Mouse (Mus musculus): ENCODE results near the gene St3gal3. TPM values are rescaled to one million over a fixed set of nuclear protein-coding genes. Genes with fewer than 3 reads are reported as not detected.

The St3gal3 gene
- polyA plus RNA-seq, 1 experiment from 2014 or later: 9.8 TPM

- WGBS: 77% methylated on average over 3 of the region's 3 CpGs
- peaks cover 18% of the 10 kb centered on the region for H3K4me1 ChIP-seq
- H3K27ac ChIP-seq: no peak overlapping the region
These were observed 216.5 kb downstream of the St3gal3 start for GRCm38 (mm10) chr4:117918261-117918660.

DNA sequence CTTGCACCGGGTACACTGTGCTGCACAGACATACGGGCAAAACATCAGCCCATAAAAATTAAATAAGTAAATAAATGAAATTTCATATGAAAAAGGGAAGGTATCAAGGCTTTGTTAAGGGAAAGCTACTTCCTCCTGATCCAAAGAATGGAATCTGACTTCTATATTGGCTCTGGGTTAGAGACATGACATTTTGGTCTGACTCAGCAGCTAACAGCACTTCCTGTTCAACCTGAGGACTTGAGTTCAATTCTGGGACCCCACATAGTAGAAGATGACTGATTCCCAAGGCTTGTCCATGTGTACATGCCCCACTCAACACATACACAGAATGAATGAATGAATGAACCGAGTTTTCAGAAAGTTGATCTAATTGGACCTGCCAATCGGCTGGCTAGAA, 216.9 kb downstream of the St3gal3 start:
- 89% methylated on average over 4 of the region's 4 CpGs for WGBS
- peaks cover 8% of the 10 kb centered on the region; the same call in 1 of the 2 replicates for H3K27me3 ChIP-seq
- H3K36me3 ChIP-seq: no peaks in the 10 kb centered on the region
- no peaks in the 10 kb centered on the region for H3K9me3 ChIP-seq
- no peak overlapping the region for H3K27ac ChIP-seq
- no peak overlapping the region for H3K9ac ChIP-seq
- H3K4me1 ChIP-seq: peaks cover 22% of the 10 kb centered on the region
- no peak overlapping the region for H3K4me3 ChIP-seq
- no peak overlapping the region for H3K4me2 ChIP-seq
- ATAC-seq (ENCODE audit: insufficient number of reproducible peaks, insufficient read depth, low FRiP score, low TSS enrichment, low read depth): no peak

More at GRCm38 (mm10) chr4:117918261-117918660, 216.5 kb downstream of the St3gal3 start:
- Histone ChIP-seq H3K4me2 (no peak overlapping the region), H3K27me3 (peaks cover 11% of the 10 kb centered on the region; the same call in 1 of the 2 replicates), H3K9ac (no peak overlapping the region), H3K4me3 (no peak overlapping the region), H3K9me3 (no peaks in the 10 kb centered on the region), H3K36me3 (no peaks in the 10 kb centered on the region)
- ATAC-seq (ENCODE audit: insufficient number of reproducible peaks, insufficient read depth, low FRiP score, low TSS enrichment, low read depth): no peak

DNA sequence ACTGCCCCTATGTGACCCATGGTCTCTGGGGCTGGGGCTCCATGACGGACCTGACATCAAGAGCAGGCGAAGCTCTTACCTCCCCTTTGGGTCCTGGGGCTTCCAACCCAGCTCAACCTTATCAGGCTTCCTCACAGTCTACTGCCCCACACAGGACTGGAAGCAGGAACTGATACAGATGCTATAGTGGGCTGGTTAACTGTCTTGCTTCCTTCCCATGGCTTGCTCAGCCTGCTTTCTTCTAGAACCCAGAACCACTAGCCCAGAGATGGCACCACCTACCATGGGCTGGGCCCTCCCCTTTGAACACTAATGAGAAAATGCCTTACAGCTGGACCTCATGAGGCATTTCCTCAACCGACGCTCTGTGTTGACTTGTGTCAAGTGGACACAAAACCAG, 217.3 kb downstream of the St3gal3 start:
- Histone ChIP-seq H3K4me1 (peaks cover 27% of the 10 kb centered on the region), H3K27ac (no peak overlapping the region), H3K36me3 (peaks cover 3% of the 10 kb centered on the region; the same call in 1 of the 2 replicates), H3K4me3 (no peak overlapping the region), H3K27me3 (peaks cover 5% of the 10 kb centered on the region; the same call in 1 of the 2 replicates), H3K9me3 (no peaks in the 10 kb centered on the region), H3K4me2 (no peak overlapping the region), H3K9ac (no peak overlapping the region)
- no peak for ATAC-seq (ENCODE audit: insufficient number of reproducible peaks, insufficient read depth, low FRiP score, low TSS enrichment, low read depth)
- WGBS: 75% methylated on average over 4 of the region's 4 CpGs

- peaks cover 14% of the 10 kb centered on the region for H3K36me3 ChIP-seq
- 88% methylated on average over 5 of the region's 5 CpGs for WGBS
- no peak for ATAC-seq (ENCODE audit: insufficient number of reproducible peaks, insufficient read depth, low FRiP score, low TSS enrichment, low read depth)
- peak overlapping the region; percentile 66; the same call in 1 of the 2 replicates for H3K4me3 ChIP-seq
- H3K9me3 ChIP-seq: no peaks in the 10 kb centered on the region
- peak overlapping the region; percentile 100; the same call in 1 of the 2 replicates for H3K4me2 ChIP-seq
- H3K27me3 ChIP-seq: peaks cover under 1% of the 10 kb centered on the region; the same call in 1 of the 2 replicates
- peaks cover 32% of the 10 kb centered on the region for H3K4me1 ChIP-seq
- H3K9ac ChIP-seq: no peak overlapping the region
- H3K27ac ChIP-seq: no peak overlapping the region
These were observed 218.3 kb downstream of the St3gal3 start for GRCm38 (mm10) chr4:117916386-117916785.

DNA sequence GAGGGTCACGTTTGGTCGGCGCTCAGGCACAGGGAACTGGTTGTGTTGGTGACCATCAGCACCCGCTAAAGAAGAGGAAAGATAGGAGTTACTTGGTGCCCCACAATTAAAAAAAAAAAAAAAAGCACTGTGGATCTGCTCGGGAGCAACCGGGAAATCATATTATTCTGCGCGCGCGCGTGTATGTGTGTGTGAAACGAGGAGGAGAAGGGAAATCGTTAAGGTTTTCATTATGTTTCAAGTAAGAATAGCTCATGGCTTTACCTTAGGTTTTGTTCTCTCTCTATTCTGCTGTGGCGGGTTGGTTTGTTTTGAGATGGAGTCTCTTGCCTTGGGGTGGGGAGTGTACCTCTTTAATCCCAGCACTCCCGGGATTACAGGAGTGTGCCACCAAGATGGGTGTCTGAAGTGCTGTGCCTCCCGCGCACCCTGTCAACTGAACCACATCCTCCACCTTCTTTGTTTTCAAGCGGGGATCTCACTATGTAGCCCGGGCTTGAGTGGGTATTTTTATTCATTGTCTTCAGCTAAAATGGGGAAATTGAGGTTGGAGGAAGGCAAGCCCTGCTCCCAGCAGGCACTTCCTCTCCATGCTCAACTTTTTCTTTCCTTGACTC, 219.1 kb downstream of the St3gal3 start:
- Histone ChIP-seq H3K4me2 (peak overlapping the region; percentile 100), H3K27ac (peak overlapping the region; percentile 80), H3K9me3 (no peaks in the 10 kb centered on the region), H3K4me3 (peak overlapping the region; percentile 66), H3K4me1 (peaks cover 32% of the 10 kb centered on the region), H3K36me3 (peaks cover 21% of the 10 kb centered on the region), H3K9ac (peak overlapping the region; percentile 84), H3K27me3 (no peaks in the 10 kb centered on the region)
- ATAC-seq (ENCODE audit: insufficient number of reproducible peaks, insufficient read depth, low FRiP score, low TSS enrichment, low read depth): no peak
- 6% methylated on average over 19 of the region's 19 CpGs for WGBS

- Histone ChIP-seq H3K27ac (peak within 1 kb of the TSS; percentile 80), H3K36me3 (peaks cover 26% of the 10 kb centered on the region), H3K4me3 (peak within 1 kb of the TSS; percentile 66), H3K9me3 (no peaks in the 10 kb centered on the region), H3K4me1 (peaks cover 37% of the 10 kb centered on the region), H3K27me3 (no peaks in the 10 kb centered on the region), H3K9ac (peak within 1 kb of the TSS; percentile 84), H3K4me2 (peak within 1 kb of the TSS; percentile 100)
- under 1% methylated on average over 61 of the region's 61 CpGs for WGBS
- ATAC-seq (ENCODE audit: insufficient number of reproducible peaks, insufficient read depth, low FRiP score, low TSS enrichment, low read depth): peak; percentile 88
These were observed 219.9 kb downstream of the St3gal3 start, which contains the start of gene Ipo13 for GRCm38 (mm10) chr4:117914591-117915442. Gene Ipo13, minus strand, starts transcription at chr4:117914999.

DNA sequence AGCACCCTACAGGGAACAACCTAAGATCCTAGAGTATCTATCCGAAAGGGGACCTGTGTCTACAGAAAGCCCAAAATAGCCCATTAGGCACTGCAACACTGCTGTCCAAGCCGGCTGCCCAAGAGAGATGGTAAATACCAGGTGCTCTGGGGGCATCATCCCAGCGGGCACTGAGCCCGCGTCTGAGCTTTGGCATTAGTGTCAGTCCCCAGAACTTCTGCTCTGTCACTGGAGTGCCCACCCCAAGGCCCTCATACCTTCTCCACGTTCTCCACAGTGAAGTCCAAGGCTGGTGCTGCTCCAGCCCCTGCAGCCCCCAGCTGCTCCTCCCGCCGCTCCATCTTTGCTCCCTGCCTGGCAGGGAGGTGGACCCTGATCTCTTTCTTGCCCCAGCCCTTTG, 220.7 kb downstream of the St3gal3 start:
- Histone ChIP-seq H3K9me3 (no peaks in the 10 kb centered on the region), H3K4me2 (peak overlapping the region; percentile 100), H3K4me1 (peaks cover 41% of the 10 kb centered on the region), H3K27me3 (no peaks in the 10 kb centered on the region), H3K27ac (0 out of 2 replicates have a peak overlapping the region, but pooled peaks have one; percentile 7), H3K36me3 (peaks cover 29% of the 10 kb centered on the region), H3K4me3 (peak overlapping the region; percentile 66), H3K9ac (peak overlapping the region; percentile 84)
- ATAC-seq (ENCODE audit: insufficient number of reproducible peaks, insufficient read depth, low FRiP score, low TSS enrichment, low read depth): no peak
- 10% methylated on average over 8 of the region's 8 CpGs for WGBS

GRCm38 (mm10) chr4:117913421-117913820, 221.3 kb downstream of the St3gal3 start:
- 54% methylated on average over 3 of the region's 3 CpGs for WGBS
- H3K27ac ChIP-seq: no peak overlapping the region
- ATAC-seq (ENCODE audit: insufficient number of reproducible peaks, insufficient read depth, low FRiP score, low TSS enrichment, low read depth): no peak
- H3K27me3 ChIP-seq: no peaks in the 10 kb centered on the region
- H3K36me3 ChIP-seq: peaks cover 32% of the 10 kb centered on the region
- H3K9me3 ChIP-seq: no peaks in the 10 kb centered on the region
- peak overlapping the region; percentile 66 for H3K4me3 ChIP-seq
- peak overlapping the region; percentile 84 for H3K9ac ChIP-seq
- peak overlapping the region; percentile 100 for H3K4me2 ChIP-seq
- peaks cover 44% of the 10 kb centered on the region for H3K4me1 ChIP-seq

DNA sequence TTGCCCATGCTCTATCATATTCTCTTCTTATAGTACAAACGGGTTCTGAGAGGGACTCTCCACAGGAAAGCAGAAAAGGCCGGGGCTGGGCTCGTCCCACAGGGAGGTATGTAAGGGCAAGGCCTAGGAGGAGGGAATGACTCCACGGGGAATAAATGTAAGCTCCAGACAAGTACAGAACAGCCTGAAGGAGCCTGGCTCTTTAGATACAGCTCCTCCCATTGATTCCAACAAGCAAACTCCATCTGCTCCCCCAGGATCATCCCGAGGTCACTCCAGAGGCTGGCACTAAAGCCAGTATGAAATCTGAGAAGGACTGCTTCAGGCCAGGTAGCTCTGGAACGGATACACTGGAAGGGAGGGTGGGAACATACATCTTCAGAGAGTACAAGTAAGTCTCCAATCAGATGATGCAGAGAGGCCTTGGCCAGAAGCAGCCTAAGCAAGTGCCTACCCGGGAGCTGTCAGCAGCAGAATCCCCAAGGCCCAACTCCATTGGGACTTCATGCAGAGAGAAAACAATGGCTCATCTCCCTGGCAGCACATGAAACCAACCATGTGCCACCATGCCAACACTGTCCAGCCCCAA, 221.9 kb downstream of the St3gal3 start:
- H3K27ac ChIP-seq: no peak overlapping the region
- peak overlapping the region; percentile 66; the same call in 1 of the 2 replicates for H3K4me3 ChIP-seq
- no peaks in the 10 kb centered on the region for H3K9me3 ChIP-seq
- peaks cover 37% of the 10 kb centered on the region for H3K36me3 ChIP-seq
- peak overlapping the region; percentile 84; the same call in 1 of the 2 replicates for H3K9ac ChIP-seq
- no peaks in the 10 kb centered on the region for H3K27me3 ChIP-seq
- 38% methylated on average over 7 of the region's 7 CpGs for WGBS
- H3K4me2 ChIP-seq: peak overlapping the region; percentile 100
- ATAC-seq (ENCODE audit: insufficient number of reproducible peaks, insufficient read depth, low FRiP score, low TSS enrichment, low read depth): no peak
- H3K4me1 ChIP-seq: peaks cover 44% of the 10 kb centered on the region

DNA sequence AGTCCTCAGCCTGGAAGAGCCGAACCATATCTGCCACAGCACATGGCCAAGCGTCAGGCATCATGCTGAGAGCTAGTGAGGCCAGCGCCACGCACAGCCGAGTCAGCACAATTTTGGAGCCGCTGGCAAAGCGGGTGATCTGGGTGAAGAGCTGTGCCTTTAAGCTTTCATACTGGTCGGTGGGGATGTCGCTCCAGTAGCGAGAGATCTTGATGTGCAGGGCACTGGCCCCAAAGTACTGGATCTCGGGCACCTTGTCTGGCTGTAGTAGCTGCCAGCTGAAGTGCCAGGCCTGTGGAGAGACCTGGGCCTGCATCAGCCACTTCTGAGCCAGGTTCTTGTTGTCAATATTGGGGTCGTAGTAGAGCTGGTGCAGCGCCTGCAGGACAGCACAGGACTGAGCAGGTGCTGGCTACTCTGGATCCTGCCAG, 222.6 kb downstream of the St3gal3 start:
- H3K27me3 ChIP-seq: no peaks in the 10 kb centered on the region
- no peak for ATAC-seq (ENCODE audit: insufficient number of reproducible peaks, insufficient read depth, low FRiP score, low TSS enrichment, low read depth)
- H3K36me3 ChIP-seq: peaks cover 38% of the 10 kb centered on the region
- H3K4me2 ChIP-seq: no peak overlapping the region
- no peaks in the 10 kb centered on the region for H3K9me3 ChIP-seq
- peak overlapping the region; percentile 84; the same call in 1 of the 2 replicates for H3K9ac ChIP-seq
- 91% methylated on average over 13 of the region's 13 CpGs for WGBS
- H3K4me1 ChIP-seq: peaks cover 44% of the 10 kb centered on the region
- H3K27ac ChIP-seq: no peak overlapping the region
- no peak overlapping the region; the same call in 1 of the 2 replicates for H3K4me3 ChIP-seq

GRCm38 (mm10) chr4:117908834-117909453, 225.8 kb downstream of the St3gal3 start:
- H3K4me3 ChIP-seq: no peak overlapping the region
- H3K27me3 ChIP-seq: no peaks in the 10 kb centered on the region
- H3K27ac ChIP-seq: no peak overlapping the region
- WGBS: 74% methylated on average over 8 of the region's 8 CpGs
- H3K9me3 ChIP-seq: no peaks in the 10 kb centered on the region
- H3K4me2 ChIP-seq: no peak overlapping the region; the same call in 1 of the 2 replicates
- peaks cover 61% of the 10 kb centered on the region for H3K36me3 ChIP-seq
- peaks cover 32% of the 10 kb centered on the region for H3K4me1 ChIP-seq
- H3K9ac ChIP-seq: no peak overlapping the region
- ATAC-seq (ENCODE audit: insufficient number of reproducible peaks, insufficient read depth, low FRiP score, low TSS enrichment, low read depth): no peak
